Mouse (Mus musculus): ENCODE data around the gene Tulp2. TPM values are rescaled to one million over a fixed set of nuclear protein-coding genes. Genes with fewer than 3 reads are reported as not detected.
"Not testable (repeated sequence)": the region's sequence is repeated elsewhere in the genome, so short reads cannot be mapped to it uniquely, and the experiment has no call there.

The Tulp2 gene
- polyA plus RNA-seq, 1 experiment from 2014 or later: 0.41 TPM

DNA sequence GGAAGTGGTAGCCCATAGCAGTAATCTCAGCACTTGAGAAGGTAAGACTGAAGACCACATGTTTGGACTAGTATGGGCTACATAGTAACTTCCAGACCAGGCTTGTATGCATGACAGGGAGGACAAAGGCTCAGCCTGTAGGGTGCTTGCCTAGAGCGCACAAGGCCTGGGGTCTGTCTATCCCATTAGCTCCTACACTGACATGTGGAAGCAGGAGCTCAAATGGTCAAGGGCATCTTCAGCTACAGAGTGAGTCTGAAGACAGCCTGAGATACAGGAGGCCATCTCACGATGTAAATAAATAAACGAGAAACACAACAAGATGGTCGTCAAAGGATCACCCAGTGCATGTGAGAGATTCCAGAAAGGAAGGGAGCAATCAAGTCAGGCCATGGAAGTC lies 19.4 kb upstream of the Tulp2 start:
- Histone ChIP-seq H3K4me1 (peaks cover 44% of the 10 kb centered on the region), H3K9ac (no peak overlapping the region), H3K4me3 (no peak overlapping the region), H3K27ac (no peak overlapping the region), H3K27me3 (replicated peaks) (no peaks in the 10 kb centered on the region), H3K9me3 (no peaks in the 10 kb centered on the region), H3K4me2 (replicated peaks) (no peak overlapping the region), H3K36me3 (peaks cover 44% of the 10 kb centered on the region)
- 90% methylated on average over 4 of the region's 4 CpGs for WGBS
- ATAC-seq (ENCODE audit: low FRiP score, low read depth): no peak

GRCm38 (mm10) chr7:45462868-45463267 lies 18.8 kb upstream of the Tulp2 start:
- H3K4me2 ChIP-seq (replicated peaks); H3K27ac ChIP-seq; H3K4me3 ChIP-seq; H3K9me3 ChIP-seq; ATAC-seq (ENCODE audit: low FRiP score, low read depth); H3K9ac ChIP-seq; H3K27me3 ChIP-seq (replicated peaks): not testable (repeated sequence)
- H3K36me3 ChIP-seq: peaks cover 39% of the 10 kb centered on the region
- WGBS: 86% methylated on average over 4 of the region's 4 CpGs
- H3K4me1 ChIP-seq: peaks cover 39% of the 10 kb centered on the region

GRCm38 (mm10) chr7:45463987-45464778 lies 17.5 kb upstream of the Tulp2 start:
- Histone ChIP-seq H3K9ac (no peak overlapping the region), H3K4me3 (no peak overlapping the region), H3K4me2 (replicated peaks) (no peak overlapping the region), H3K4me1 (peaks cover 34% of the 10 kb centered on the region), H3K27me3 (replicated peaks) (no peaks in the 10 kb centered on the region), H3K36me3 (peaks cover 34% of the 10 kb centered on the region), H3K9me3 (no peaks in the 10 kb centered on the region), H3K27ac (no peak overlapping the region)
- no peak for ATAC-seq (ENCODE audit: low FRiP score, low read depth)
- WGBS: 93% methylated on average over 7 of the region's 7 CpGs

DNA sequence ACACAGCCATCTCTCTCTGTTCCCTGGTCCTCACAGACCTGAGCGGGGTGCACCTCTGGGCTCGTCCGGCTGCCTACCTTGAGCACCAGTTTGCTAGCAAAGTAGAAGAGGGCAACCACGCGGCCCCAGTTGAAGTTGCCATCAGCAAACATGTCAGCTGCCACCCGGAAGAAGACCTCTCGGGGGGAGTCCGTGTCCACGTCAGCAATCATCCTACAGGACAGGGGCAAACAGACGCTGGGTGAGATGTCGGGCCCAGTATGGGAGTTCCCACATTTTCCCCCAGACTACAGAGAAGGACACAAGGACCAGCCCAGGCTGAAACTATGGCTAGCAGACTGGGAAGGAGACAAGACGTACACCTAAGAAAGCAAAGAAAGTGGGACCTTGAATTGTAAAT lies 16.6 kb upstream of the Tulp2 start:
- Histone ChIP-seq H3K4me3 (0 out of 2 replicates have a peak overlapping the region, but pooled peaks have one; percentile 91), H3K9me3 (no peaks in the 10 kb centered on the region), H3K36me3 (peaks cover 34% of the 10 kb centered on the region), H3K27me3 (replicated peaks) (no peaks in the 10 kb centered on the region), H3K4me2 (replicated peaks) (peak overlapping the region; percentile 77), H3K27ac (no peak overlapping the region), H3K9ac (no peak overlapping the region), H3K4me1 (peaks cover 34% of the 10 kb centered on the region)
- ATAC-seq (ENCODE audit: low FRiP score, low read depth): no peak
- WGBS: 96% methylated on average over 12 of the region's 12 CpGs

DNA sequence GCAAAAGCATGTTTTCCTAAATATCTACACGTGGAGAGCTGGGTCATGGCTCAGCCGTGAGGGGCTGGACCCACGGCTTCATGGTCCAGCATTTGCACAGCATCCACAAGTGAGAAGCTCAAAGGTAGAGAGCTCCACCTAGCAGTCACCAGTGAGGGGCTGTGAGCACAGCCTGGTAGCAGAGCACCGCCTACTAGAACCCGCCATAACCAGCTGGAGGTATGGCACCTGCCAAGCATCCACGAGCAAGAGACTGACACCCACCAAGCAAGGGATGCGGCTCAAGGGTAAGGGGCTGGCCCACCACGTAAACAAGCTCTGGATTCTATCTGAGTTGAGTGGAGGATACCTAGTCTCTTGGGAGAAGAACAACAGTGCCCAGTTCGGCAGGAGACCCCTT lies 16.1 kb upstream of the Tulp2 start:
- Histone ChIP-seq H3K4me1 (peaks cover 30% of the 10 kb centered on the region), H3K4me2 (replicated peaks) (peak overlapping the region; percentile 77), H3K9me3 (no peaks in the 10 kb centered on the region), H3K27me3 (replicated peaks) (no peaks in the 10 kb centered on the region), H3K4me3 (peak overlapping the region; percentile 91), H3K9ac (peak overlapping the region; percentile 89), H3K27ac (no peak overlapping the region), H3K36me3 (peaks cover 34% of the 10 kb centered on the region)
- WGBS: 82% methylated on average over 9 of the region's 9 CpGs
- no peak for ATAC-seq (ENCODE audit: low FRiP score, low read depth)

DNA sequence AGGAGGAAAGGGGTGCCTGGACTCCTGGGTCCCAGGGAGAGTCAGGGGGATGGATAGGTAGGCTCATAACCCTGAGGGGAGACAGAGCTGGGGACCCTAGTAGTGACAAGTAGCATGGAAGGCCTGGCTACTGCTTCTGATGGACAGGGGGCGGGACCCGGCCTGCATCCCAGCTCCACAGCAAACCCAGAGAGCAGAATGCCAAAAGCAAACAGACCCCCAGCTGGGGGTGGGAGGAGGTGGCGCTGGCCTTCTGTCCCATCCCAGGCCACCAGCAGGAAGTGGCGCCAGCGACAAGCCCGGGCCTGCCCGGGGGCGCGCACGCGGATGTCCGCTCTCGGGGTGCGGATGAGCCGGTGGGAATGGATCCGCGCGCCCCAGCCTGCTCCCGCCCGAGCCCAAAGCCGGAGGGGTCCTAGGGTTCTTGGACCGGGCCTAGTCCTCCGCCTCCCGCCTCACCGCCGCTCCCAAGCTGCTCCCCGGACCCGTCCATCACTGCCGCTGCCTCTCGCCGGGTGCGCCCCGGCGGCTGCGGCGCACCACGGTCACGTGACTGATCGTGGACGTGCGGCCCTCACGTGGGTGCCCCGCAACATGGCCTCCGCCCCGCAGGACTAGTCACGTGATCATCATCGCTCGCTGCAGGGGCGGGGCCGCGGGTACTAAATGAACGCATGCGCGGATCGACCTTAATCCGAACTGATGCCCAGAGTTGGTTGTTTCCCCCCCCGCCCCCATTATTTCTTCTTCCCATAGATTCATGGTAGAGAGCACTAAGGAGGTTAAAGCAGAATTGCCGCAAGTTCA lies 15.2 kb upstream of the Tulp2 start, which contains the start of gene Bax:
Gene Bax, minus strand, starts transcription at position 616 of the 807 bp plus-strand sequence.
- H3K9me3 ChIP-seq: no peaks in the 10 kb centered on the region
- H3K4me1 ChIP-seq: peaks cover 23% of the 10 kb centered on the region
- peak; percentile 72 for ATAC-seq (ENCODE audit: low FRiP score, low read depth)
- peak within 1 kb of the TSS; percentile 89 for H3K9ac ChIP-seq
- H3K4me2 ChIP-seq (replicated peaks): peak within 1 kb of the TSS; percentile 77
- under 1% methylated on average over 58 of the region's 58 CpGs for WGBS
- peaks cover 34% of the 10 kb centered on the region for H3K36me3 ChIP-seq
- H3K27me3 ChIP-seq (replicated peaks): no peaks in the 10 kb centered on the region
- H3K4me3 ChIP-seq: peak within 1 kb of the TSS; percentile 91
- H3K27ac ChIP-seq: no peak within 1 kb of the TSS

GRCm38 (mm10) chr7:45467090-45467670 lies 14.5 kb upstream of the Tulp2 start:
- peak overlapping the region; percentile 77 for H3K4me2 ChIP-seq (replicated peaks)
- H3K36me3 ChIP-seq: peaks cover 33% of the 10 kb centered on the region
- ATAC-seq (ENCODE audit: low FRiP score, low read depth): peak; percentile 41
- no peak overlapping the region for H3K27ac ChIP-seq
- peaks cover 20% of the 10 kb centered on the region for H3K4me1 ChIP-seq
- no peaks in the 10 kb centered on the region for H3K9me3 ChIP-seq
- 40% methylated on average over 7 of the region's 7 CpGs for WGBS
- no peaks in the 10 kb centered on the region for H3K27me3 ChIP-seq (replicated peaks)
- peak overlapping the region; percentile 89; the same call in 1 of the 2 replicates for H3K9ac ChIP-seq
- peak overlapping the region; percentile 91 for H3K4me3 ChIP-seq

- WGBS: 6% methylated on average over 3 of the region's 3 CpGs
- no peaks in the 10 kb centered on the region; the same call in 1 of the 2 replicates for H3K36me3 ChIP-seq
- H3K4me3 ChIP-seq: no peak overlapping the region
- no peak overlapping the region for H3K27ac ChIP-seq
- H3K4me2 ChIP-seq (replicated peaks): no peak overlapping the region
- H3K9ac ChIP-seq: no peak overlapping the region
- no peaks in the 10 kb centered on the region for H3K27me3 ChIP-seq (replicated peaks)
- no peaks in the 10 kb centered on the region for H3K9me3 ChIP-seq
- ATAC-seq (ENCODE audit: low FRiP score, low read depth): no peak
- peaks cover 8% of the 10 kb centered on the region for H3K4me1 ChIP-seq
Measured at GRCm38 (mm10) chr7:45470869-45471268, 10.8 kb upstream of the Tulp2 start.

- ATAC-seq (ENCODE audit: low FRiP score, low read depth): no peak
Measured at GRCm38 (mm10) chr7:45475291-45475969, 6.2 kb upstream of the Tulp2 start.

GRCm38 (mm10) chr7:45476453-45476852 lies 5.2 kb upstream of the Tulp2 start:
- WGBS: 76% methylated on average over 1 of the region's 1 CpGs
- no peak for ATAC-seq (ENCODE audit: low FRiP score, low read depth)
- H3K9ac ChIP-seq: no peak overlapping the region
- no peaks in the 10 kb centered on the region for H3K27me3 ChIP-seq (replicated peaks)
- no peak overlapping the region for H3K4me3 ChIP-seq
- H3K9me3 ChIP-seq: no peaks in the 10 kb centered on the region
- no peaks in the 10 kb centered on the region; the same call in 1 of the 2 replicates for H3K36me3 ChIP-seq
- no peaks in the 10 kb centered on the region for H3K4me1 ChIP-seq
- no peak overlapping the region for H3K4me2 ChIP-seq (replicated peaks)
- no peak overlapping the region for H3K27ac ChIP-seq

More at GRCm38 (mm10) chr7:45475291-45475969, 6.2 kb upstream of the Tulp2 start:
- Histone ChIP-seq H3K4me3 (no peak overlapping the region), H3K4me1 (no peaks in the 10 kb centered on the region), H3K36me3 (no peaks in the 10 kb centered on the region; the same call in 1 of the 2 replicates), H3K4me2 (replicated peaks) (peak overlapping the region; percentile 37), H3K27ac (no peak overlapping the region), H3K27me3 (replicated peaks) (no peaks in the 10 kb centered on the region), H3K9ac (no peak overlapping the region), H3K9me3 (no peaks in the 10 kb centered on the region)
- WGBS: 75% methylated on average over 16 of the region's 16 CpGs

- no peak overlapping the region for H3K4me3 ChIP-seq
- H3K36me3 ChIP-seq: no peaks in the 10 kb centered on the region; the same call in 1 of the 2 replicates
- H3K9ac ChIP-seq: no peak overlapping the region
- no peaks in the 10 kb centered on the region for H3K9me3 ChIP-seq
- WGBS: 16% methylated on average over 3 of the region's 3 CpGs
- ATAC-seq (ENCODE audit: low FRiP score, low read depth): no peak
- H3K4me1 ChIP-seq: no peaks in the 10 kb centered on the region
- no peak overlapping the region for H3K4me2 ChIP-seq (replicated peaks)
- no peak overlapping the region for H3K27ac ChIP-seq
- H3K27me3 ChIP-seq (replicated peaks): no peaks in the 10 kb centered on the region
Measured at GRCm38 (mm10) chr7:45477003-45477402, 4.7 kb upstream of the Tulp2 start.
